In genomic region chr2:156190004-156190896, GRCm38 (mm10) we compare ENCODE assay signal across 10 mouse cellular contexts. TPM values are rescaled to one million over a fixed set of nuclear protein-coding genes. Genes with fewer than 3 reads are reported as not detected.
DNase-seq lines count a peak whose midpoint lies in the region; ATAC-seq and TF ChIP-seq lines count a peak whose summit lies in the region.
"Had no signal": no experiment of that assay in that cellular context is flagged by ENCODE, and none has a peak within 500 bp of the region (broad histone marks: within the 10 kb centered on the region; RNA-seq: fewer than 3 reads in every experiment).

No protein-coding gene starts in this region.

- H3K27ac ChIP-seq in gastrocnemius, adult 2 months, result peak overlapping the region; percentile 21; the same call in 1 of the 2 replicates
- no peak overlapping the region for H3K27ac ChIP-seq in lung, postnatal 0 days (ENCODE audit: low read length)
- no peak overlapping the region for H3K27ac ChIP-seq in kidney, embryonic 14.5 days (ENCODE audit: low read depth, low read length)
- H3K27ac ChIP-seq: neural tube, embryonic 12.5 days had no signal

- no peak overlapping the region for H3K4me2 ChIP-seq in lung, postnatal 0 days (replicated peaks; ENCODE audit: low read depth, low read length)
- no peak overlapping the region for H3K4me2 ChIP-seq in kidney, embryonic 14.5 days (replicated peaks; ENCODE audit: low read depth, low read length)
- H3K4me2 ChIP-seq: neural tube, embryonic 12.5 days had no signal

- WGBS in lung, postnatal 0 days, result 69% methylated on average over 14 of the region's 14 CpGs
- 80% methylated on average over 14 of the region's 14 CpGs for WGBS in kidney, embryonic 14.5 days

- intact Hi-C loops in gastrocnemius, adult 2 months (cut with DNase I), result no loop called here

- TF ChIP-seq EP300 in lung, postnatal 0 days (IDR thresholded peaks at IDR 0.05), result no peak

- H3K36me3 ChIP-seq in lung, postnatal 0 days (ENCODE audit: insufficient read depth, low read length), result no peaks in the 10 kb centered on the region
- no peaks in the 10 kb centered on the region for H3K36me3 ChIP-seq in kidney, embryonic 14.5 days (ENCODE audit: control insufficient read depth, insufficient read depth, low read length)
- H3K36me3 ChIP-seq: neural tube, embryonic 12.5 days had no signal

- no peak overlapping the region for H3K9ac ChIP-seq in lung, postnatal 0 days (replicated peaks; ENCODE audit: low read depth)
- no peak overlapping the region for H3K9ac ChIP-seq in kidney, embryonic 14.5 days (ENCODE audit: low read depth, low read length)
- H3K9ac ChIP-seq: forebrain, postnatal 0 days; neural tube, embryonic 12.5 days had no signal

- H3K4me3 ChIP-seq in gastrocnemius, adult 2 months, result no peak overlapping the region
- H3K4me3 ChIP-seq in lung, postnatal 0 days (ENCODE audit: low read depth, low read length), result no peak overlapping the region
- H3K4me3 ChIP-seq in kidney, embryonic 14.5 days (ENCODE audit: low read length), result no peak overlapping the region
- H3K4me3 ChIP-seq: neural tube, embryonic 12.5 days had no signal

- H3K4me1 ChIP-seq in lung, postnatal 0 days (ENCODE audit: insufficient read depth, low read depth, low read length), result no peaks in the 10 kb centered on the region
- no peaks in the 10 kb centered on the region for H3K4me1 ChIP-seq in kidney, embryonic 14.5 days (ENCODE audit: control insufficient read depth, insufficient read depth, low read length)
- H3K4me1 ChIP-seq: neural tube, embryonic 12.5 days had no signal

- H3K9me3 ChIP-seq in lung, postnatal 0 days (ENCODE audit: low read length), result no peaks in the 10 kb centered on the region
- H3K9me3 ChIP-seq in kidney, embryonic 14.5 days (ENCODE audit: control insufficient read depth, low read length), result no peaks in the 10 kb centered on the region
- H3K9me3 ChIP-seq: neural tube, embryonic 12.5 days had no signal

- no peak for TF ChIP-seq CTCF in gastrocnemius, adult 2 months (IDR thresholded peaks at IDR 0.05)
- TF ChIP-seq CTCF in lung, postnatal 0 days (IDR thresholded peaks at IDR 0.05), result no peak

- ATAC-seq in erythroid progenitor cell, adult 5-6 weeks (replicated peaks; ENCODE audit: low FRiP score, poor library complexity, severe bottlenecking), result peak; percentile 66
- peak; percentile 30 for ATAC-seq in lung, postnatal 0 days
- ATAC-seq in kidney, embryonic 14.5 days (ENCODE audit: low FRiP score, low TSS enrichment), result no peak
- ATAC-seq: forebrain, postnatal 0 days had no signal

- H3K27me3 ChIP-seq in lung, postnatal 0 days (replicated peaks; ENCODE audit: insufficient read depth, low read length), result no peaks in the 10 kb centered on the region
- H3K27me3 ChIP-seq in kidney, embryonic 14.5 days (ENCODE audit: control insufficient read depth, insufficient read depth, low read length), result no peaks in the 10 kb centered on the region
- H3K27me3 ChIP-seq: neural tube, embryonic 12.5 days had no signal

- no peak for DNase-seq in gastrocnemius, adult 2 months
- DNase-seq in gastrocnemius, adult 18-20 months (ENCODE audit: low spot score), result no peak
- DNase-seq in lung, postnatal 0 days (ENCODE audit: low spot score), result no peak
- DNase-seq in testis, postnatal 10 days (ENCODE audit: low spot score), result peak; percentile 40
- DNase-seq in left cerebral cortex, adult 9 months (ENCODE audit: low spot score in 2 of 2), result no peak
- DNase-seq in ovary, postnatal 36 days (ENCODE audit: low spot score), result no peak
- DNase-seq: forebrain, postnatal 0 days had no signal

RNA-seq across cellular contexts. Expression of gene Phf20, which starts 6.0 kb away (rescaled TPM):
- total RNA-seq in gastrocnemius, adult 2 months (2021), result 10 to 100 TPM; 30.8 to 31.4 TPM
- 10 to 100 TPM; 30.0 to 32.8 TPM for total RNA-seq in gastrocnemius, adult 18-20 months (2021)
- total RNA-seq in erythroid progenitor cell, adult 5-6 weeks (2015; ENCODE audit: low replicate concordance), result 1.8 and 15.1 TPM in 2 replicates
- total RNA-seq in erythroid progenitor cell, adult 5-6 weeks (2017; ENCODE audit: low replicate concordance), result 14.6 and 15.4 TPM in 2 replicates
- 44.8 and 47.7 TPM in 2 replicates for polyA plus RNA-seq in lung, postnatal 0 days (2015; fragmentation: Nextera tagmentation; extraction: Ambion mirVana)
- 68.8 and 71.7 TPM in 2 replicates for polyA plus RNA-seq in kidney, embryonic 14.5 days (2014; fragmentation: Nextera tagmentation; extraction: Ambion mirVana)

RNA-seq across cellular contexts. Expression of gene Rbm39, which starts 10.2 kb away (rescaled TPM):
- 100 to 1,000 TPM; 119 TPM for total RNA-seq in gastrocnemius, adult 2 months (2021)
- 100 to 1,000 TPM in 1 of 2 experiments, 10 to 100 TPM in 1; 89.8 to 104 TPM for total RNA-seq in gastrocnemius, adult 18-20 months (2021)
- 430 and 594 TPM in 2 replicates for total RNA-seq in erythroid progenitor cell, adult 5-6 weeks (2015; ENCODE audit: low replicate concordance)
- total RNA-seq in erythroid progenitor cell, adult 5-6 weeks (2017; ENCODE audit: low replicate concordance), result 425 and 602 TPM in 2 replicates
- polyA plus RNA-seq in lung, postnatal 0 days (2015; fragmentation: Nextera tagmentation; extraction: Ambion mirVana), result 654 and 692 TPM in 2 replicates
- polyA plus RNA-seq in kidney, embryonic 14.5 days (2014; fragmentation: Nextera tagmentation; extraction: Ambion mirVana), result 683 and 751 TPM in 2 replicates

RNA-seq across cellular contexts. Expression of gene Nfs1, which starts 46.3 kb away (rescaled TPM):
- 10 to 100 TPM; 75.3 to 83.5 TPM for total RNA-seq in gastrocnemius, adult 2 months (2021)
- 10 to 100 TPM; 75.7 to 77.7 TPM for total RNA-seq in gastrocnemius, adult 18-20 months (2021)
- 56.6 and 86.8 TPM in 2 replicates for total RNA-seq in erythroid progenitor cell, adult 5-6 weeks (2015; ENCODE audit: low replicate concordance)
- 20.4 and 21.9 TPM in 2 replicates for total RNA-seq in erythroid progenitor cell, adult 5-6 weeks (2017; ENCODE audit: low replicate concordance)
- polyA plus RNA-seq in lung, postnatal 0 days (2015; fragmentation: Nextera tagmentation; extraction: Ambion mirVana), result 33.7 and 34.0 TPM in 2 replicates
- polyA plus RNA-seq in kidney, embryonic 14.5 days (2014; fragmentation: Nextera tagmentation; extraction: Ambion mirVana), result 40.8 and 44.6 TPM in 2 replicates

RNA-seq across cellular contexts. Expression of gene Romo1, which starts 46.4 kb away (rescaled TPM):
- 100 to 1,000 TPM; 187 to 259 TPM for total RNA-seq in gastrocnemius, adult 2 months (2021)
- total RNA-seq in gastrocnemius, adult 18-20 months (2021), result 100 to 1,000 TPM; 246 to 250 TPM
- total RNA-seq in erythroid progenitor cell, adult 5-6 weeks (2015; ENCODE audit: low replicate concordance), result 26.8 and 43.6 TPM in 2 replicates
- total RNA-seq in erythroid progenitor cell, adult 5-6 weeks (2017; ENCODE audit: low replicate concordance), result 4.2 and 16.4 TPM in 2 replicates
- polyA plus RNA-seq in lung, postnatal 0 days (2015; fragmentation: Nextera tagmentation; extraction: Ambion mirVana), result 316 and 344 TPM in 2 replicates
- 417 and 550 TPM in 2 replicates for polyA plus RNA-seq in kidney, embryonic 14.5 days (2014; fragmentation: Nextera tagmentation; extraction: Ambion mirVana)
